Mouse (Mus musculus) liver, embryonic 14.5 days (tissue): ENCODE measurements around the gene Adap2. TPM values are rescaled to one million over a fixed set of nuclear protein-coding genes. Genes with fewer than 3 reads are reported as not detected.

Experiments used
- ATAC-seq: fragments of 200-750 bp; cut with Nextera tagmentation; 2 replicates; pipeline ENCODE4 v1.8.0; 2017; ENCODE audit warnings: moderate number of reproducible peaks, mild to moderate bottlenecking, moderate library complexity; ENCODE audit not compliant: insufficient read depth
- DNase-seq, 3 experiments: peaks; one replicate each; pipeline ENCODE4 v3.0.0-alpha.2; 2012 to 2013; ENCODE audit warnings: low read depth in 3 of 3, low spot score in 3 of 3
- H3K27ac ChIP-seq: fragments of 300-500 bp; sonication (generic); 2 replicates; pipeline ENCODE4 v1.5.1; 2014; ENCODE audit warnings: moderate library complexity, mild to moderate bottlenecking, control low read depth, inconsistent platforms
- H3K27me3 ChIP-seq: fragments of 300-500 bp; sonication (generic); 2 replicates; pipeline ENCODE4 v1.6.1; 2014; ENCODE audit warnings: mild to moderate bottlenecking, low read length, moderate library complexity; ENCODE audit not compliant: control insufficient read depth, insufficient read depth
- H3K36me3 ChIP-seq: fragments of 300-500 bp; sonication (generic); replicated peaks from 2 replicates; pipeline ENCODE4 v1.6.1; 2014; ENCODE audit warnings: low read depth; ENCODE audit not compliant: control insufficient read depth, insufficient read depth
- H3K4me1 ChIP-seq, 2 experiments: fragments of 200-500 bp in 1 of 2; fragments of 300-500 bp in 1 of 2; sonication (generic) in 1 of 2; replicated peaks; 2 replicates each; pipeline ENCODE4 v1.6.1; 2012 to 2014; ENCODE audit warnings: antibody characterized with exemption in 1 of 2, inconsistent platforms in 1 of 2, low read length in 1 of 2; ENCODE audit not compliant: control insufficient read depth in 2 of 2, insufficient read depth in 2 of 2
- H3K4me2 ChIP-seq: fragments of 300-500 bp; sonication (generic); 2 replicates; pipeline ENCODE4 v1.6.1; 2014; ENCODE audit warnings: low read depth, mild to moderate bottlenecking, control low read depth, moderate library complexity
- H3K4me3 ChIP-seq, 2 experiments: fragments of 200-500 bp in 1 of 2; fragments of 300-500 bp in 1 of 2; sonication (generic) in 1 of 2; 2 replicates each; pipeline ENCODE4 v1.5.1; 2012 to 2014; ENCODE audit warnings: low read depth in 2 of 2, low read length in 2 of 2, mild to moderate bottlenecking in 2 of 2, control low read depth in 1 of 2, inconsistent platforms in 1 of 2, moderate library complexity in 1 of 2; ENCODE audit not compliant: insufficient read depth in 1 of 2
- H3K9ac ChIP-seq: fragments of 300-500 bp; sonication (generic); replicated peaks from 2 replicates; pipeline ENCODE4 v1.6.1; 2014; ENCODE audit warnings: mild to moderate bottlenecking, control low read depth, moderate library complexity
- H3K9me3 ChIP-seq: fragments of 300-500 bp; sonication (generic); 2 replicates; pipeline ENCODE4 v1.6.1; 2016; ENCODE audit warnings: low read length, mixed read lengths; ENCODE audit not compliant: control insufficient read depth
- CTCF ChIP-seq: IDR thresholded peaks from 2 replicates; pipeline ENCODE4 v1.5.1; 2016; ENCODE audit warnings: antibody characterized with exemption, low read depth, control low read depth
- EP300 ChIP-seq: IDR thresholded peaks from 2 replicates; pipeline ENCODE4 v1.6.1; 2016; ENCODE audit warnings: antibody characterized with exemption, low read depth
- WGBS: fragments of 180-500 bp; shearing (Covaris S2); extraction: QIAGEN DNeasy Blood & Tissue Kit; methylation state at CpG from one replicate; pipeline ENCODE4 v1.1.7; 2014; ENCODE audit not compliant: insufficient replicate concordance; 5-methylcytosine and 5-hydroxymethylcytosine counted together
- polyA plus RNA-seq, 2 experiments: library from polyadenylated mRNA; depleted of rRNA in 1 of 2; stranded (reverse) in 1 of 2; unstranded in 1 of 2; fragments of >200 nt; fragmentation: Nextera tagmentation in 1 of 2; extraction: Ambion mirVana in 1 of 2; gene quantifications; 2 replicates each; pipeline versions ENCODE4 v1.2.1 to v1.2.3; 2012 to 2014

Adap2 gene
- polyA plus RNA-seq, 2 experiments = 2.4 to 3.9 TPM

DNA sequence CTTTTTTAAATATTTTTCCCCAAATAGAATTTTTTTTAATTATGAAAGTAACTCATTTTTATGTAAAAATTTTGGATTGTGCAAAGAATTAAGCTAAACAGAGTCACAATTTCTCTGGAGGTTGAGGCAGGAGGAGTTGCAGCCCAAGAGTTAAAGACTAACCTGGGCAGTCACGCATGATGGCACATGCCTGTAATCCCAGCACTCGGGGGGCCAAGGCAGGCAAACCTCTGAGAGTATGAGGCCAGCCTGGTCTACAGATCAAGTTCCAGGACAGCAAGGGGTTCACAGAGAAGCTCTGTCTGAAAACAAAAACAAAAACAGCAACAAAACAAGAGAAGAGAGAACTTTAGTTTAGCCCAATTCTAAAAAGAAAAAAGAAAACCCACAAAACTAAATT is 10.3 kb downstream of the Adap2 start:
- no peaks in the 10 kb centered on the region for H3K27me3 ChIP-seq
- no peak for DNase-seq
- no peaks in the 10 kb centered on the region for H3K9me3 ChIP-seq
- H3K4me2 ChIP-seq = no peak overlapping the region
- H3K4me3 ChIP-seq = no peak overlapping the region
- H3K9ac ChIP-seq = no peak overlapping the region
- no peak for ATAC-seq
- TF ChIP-seq CTCF (no peak), EP300 (no peak)
- H3K27ac ChIP-seq = no peak overlapping the region
- no peaks in the 10 kb centered on the region; a peak in 1 of 4 replicates for H3K4me1 ChIP-seq
- 66% methylated on average over 2 of the region's 2 CpGs for WGBS
- no peaks in the 10 kb centered on the region for H3K36me3 ChIP-seq

DNA sequence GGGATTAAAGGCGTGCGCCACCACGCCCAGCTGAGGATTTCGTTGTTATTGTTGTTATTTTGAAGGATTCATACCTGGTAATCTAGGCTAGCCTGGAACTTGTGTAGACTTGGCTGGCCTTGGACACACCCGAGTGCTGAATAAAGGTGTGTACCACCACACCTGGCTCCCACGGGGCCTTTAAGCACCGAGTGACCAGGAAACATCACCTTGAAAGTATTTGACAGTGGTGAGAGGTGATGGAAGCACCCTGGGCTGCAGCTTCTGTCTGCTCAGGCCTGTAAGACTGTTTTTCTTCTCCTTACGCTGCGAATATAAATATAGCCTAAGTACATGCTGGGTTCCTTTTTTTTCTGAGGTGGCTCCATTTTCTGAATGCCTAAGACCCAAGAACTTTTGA is 14.2 kb downstream of the Adap2 start:
- DNase-seq (no peak), ATAC-seq (no peak)
- Histone ChIP-seq H3K9ac (no peak overlapping the region), H3K27ac (no peak overlapping the region), H3K9me3 (no peaks in the 10 kb centered on the region), H3K4me1 (peaks cover 0 to 2% of the 10 kb centered on the region in 2 experiments; a peak in 1 of 4 replicates), H3K36me3 (no peaks in the 10 kb centered on the region), H3K4me3 (no peak overlapping the region), H3K4me2 (no peak overlapping the region), H3K27me3 (no peaks in the 10 kb centered on the region)
- 66% methylated on average over 9 of the region's 9 CpGs for WGBS
- TF ChIP-seq CTCF = no peak
- TF ChIP-seq EP300 = no peak

DNA sequence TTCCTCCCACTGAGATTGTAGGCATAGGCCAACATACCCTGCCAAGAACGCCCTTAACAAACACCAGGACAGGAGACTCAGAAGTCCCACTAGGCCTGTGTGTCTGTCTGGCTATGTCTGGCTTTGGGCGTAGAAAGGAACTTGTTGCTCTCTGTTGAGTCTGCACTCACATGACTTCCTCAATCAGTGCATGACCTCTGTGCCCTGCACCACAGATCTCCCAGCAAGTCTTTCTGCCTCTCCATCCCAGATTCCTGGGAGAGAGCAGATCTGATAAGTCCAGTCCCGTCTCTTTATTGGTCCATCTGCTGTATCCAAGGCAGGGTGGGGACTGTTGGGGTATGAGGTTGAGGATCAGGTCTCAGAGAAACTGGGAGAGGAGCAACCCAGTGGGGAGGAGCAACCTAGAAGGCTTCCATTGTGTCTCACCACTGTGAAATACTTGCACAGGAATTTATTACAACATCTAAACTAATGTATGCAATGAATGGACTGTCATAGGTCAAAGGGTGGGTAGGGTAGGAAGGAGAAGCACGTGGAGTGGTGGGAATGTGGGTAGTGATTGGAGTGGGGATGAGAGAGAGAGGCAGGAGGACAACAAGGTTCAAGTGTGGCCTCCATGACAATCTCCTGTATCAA is 14.8 kb downstream of the Adap2 start:
- ATAC-seq (no peak), DNase-seq (no peak)
- no peaks in the 10 kb centered on the region for H3K36me3 ChIP-seq
- TF ChIP-seq CTCF (no peak), EP300 (no peak)
- H3K27ac ChIP-seq = no peak overlapping the region
- no peak overlapping the region for H3K4me2 ChIP-seq
- no peaks in the 10 kb centered on the region for H3K27me3 ChIP-seq
- no peak overlapping the region for H3K4me3 ChIP-seq
- H3K4me1 ChIP-seq = peaks cover 0 to 2% of the 10 kb centered on the region in 2 experiments; a peak in 1 of 4 replicates
- H3K9me3 ChIP-seq = no peaks in the 10 kb centered on the region
- no peak overlapping the region for H3K9ac ChIP-seq
- 43% methylated on average over 4 of the region's 4 CpGs for WGBS

DNA sequence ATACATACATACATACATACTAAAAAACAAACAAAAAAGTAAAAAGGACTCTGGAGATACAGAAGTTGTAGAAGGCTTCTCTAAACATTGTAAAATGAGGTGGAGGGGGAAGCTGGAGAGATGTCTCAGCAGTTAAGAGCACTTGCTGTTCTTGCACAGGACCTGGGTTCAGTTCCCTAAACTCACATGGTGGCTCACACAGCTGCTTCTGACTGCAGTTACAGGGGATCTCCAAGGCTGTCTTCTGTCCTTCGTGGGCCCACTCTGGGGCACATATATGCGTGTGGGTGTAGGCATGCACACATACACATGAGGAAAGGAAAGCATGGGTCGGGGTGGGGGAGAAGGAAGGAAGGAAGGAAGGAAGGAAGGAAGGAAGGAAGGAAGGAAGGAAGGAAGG is 15.7 kb downstream of the Adap2 start:
- H3K4me2 ChIP-seq = no peak overlapping the region
- H3K4me1 ChIP-seq = peaks cover 0 to 6% of the 10 kb centered on the region in 2 experiments; a peak in 1 of 4 replicates
- no peaks in the 10 kb centered on the region for H3K9me3 ChIP-seq
- no peak overlapping the region for H3K27ac ChIP-seq
- no peak overlapping the region for H3K9ac ChIP-seq
- no peak overlapping the region for H3K4me3 ChIP-seq
- 52% methylated on average over 3 of the region's 3 CpGs for WGBS
- DNase-seq = no peak
- no peak for ATAC-seq
- H3K27me3 ChIP-seq = no peaks in the 10 kb centered on the region
- H3K36me3 ChIP-seq = no peaks in the 10 kb centered on the region
- no peak for TF ChIP-seq EP300
- TF ChIP-seq CTCF = no peak

DNA sequence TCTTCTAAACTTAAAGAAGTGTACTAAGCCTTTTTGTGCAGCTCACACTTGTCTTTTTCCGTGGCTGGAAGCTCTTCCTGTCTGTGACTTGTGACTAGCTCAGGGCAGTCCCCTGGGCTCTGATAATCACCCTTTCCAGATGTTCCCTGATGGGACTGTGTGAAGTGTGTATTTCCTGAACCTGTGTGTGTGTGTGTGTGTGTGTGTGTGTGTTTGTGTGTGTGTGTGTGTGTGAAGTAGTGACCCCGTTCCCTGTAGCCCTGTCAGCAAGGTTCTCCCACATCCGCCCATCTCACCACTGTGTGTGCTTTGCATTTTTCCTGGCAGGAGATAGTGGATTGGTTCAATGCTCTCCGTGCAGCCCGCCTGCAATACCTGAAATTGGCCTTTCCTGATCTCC is 16.4 kb downstream of the Adap2 start:
- Histone ChIP-seq H3K27me3 (no peaks in the 10 kb centered on the region), H3K9ac (no peak overlapping the region), H3K36me3 (no peaks in the 10 kb centered on the region), H3K4me3 (no peak overlapping the region), H3K27ac (no peak overlapping the region), H3K9me3 (no peaks in the 10 kb centered on the region), H3K4me1 (peaks cover 0 to 6% of the 10 kb centered on the region in 2 experiments; a peak in 1 of 4 replicates), H3K4me2 (no peak overlapping the region)
- DNase-seq (no peak), ATAC-seq (no peak)
- no peak for TF ChIP-seq EP300
- no peak for TF ChIP-seq CTCF
- WGBS = 36% methylated on average over 5 of the region's 5 CpGs
